Mouse (Mus musculus) ES-E14 (cell line): Measurements from ENCODE around the gene Tekt5. TPM values are rescaled to one million over a fixed set of nuclear protein-coding genes. Genes with fewer than 3 reads are reported as not detected.

Experiments
- DNase-seq: peaks from one replicate; pipeline ENCODE4 v3.0.0-alpha.2; 2013; ENCODE audit warnings: low read depth, low spot score
- H3K27ac ChIP-seq: 2 replicates; pipeline ENCODE4 v1.5.1; 2012; ENCODE audit warnings: low read depth, mild to moderate bottlenecking, low read length, moderate library complexity, mixed read lengths; ENCODE audit not compliant: poor library complexity, insufficient read depth, severe bottlenecking
- H3K36me3 ChIP-seq: 2 replicates; pipeline ENCODE4 v1.6.1; 2012; ENCODE audit warnings: mild to moderate bottlenecking, low read length, moderate library complexity, mixed read lengths; ENCODE audit not compliant: control insufficient read depth, poor library complexity, insufficient read depth, severe bottlenecking
- H3K4me1 ChIP-seq, 2 experiments: fragments of 150-350 bp in 1 of 2; sonication (generic) in 1 of 2; 2 replicates each; pipeline ENCODE4 v1.6.1; 2012; ENCODE audit warnings: low read length in 2 of 2, mild to moderate bottlenecking in 1 of 2, mixed read lengths in 1 of 2; ENCODE audit not compliant: control insufficient read depth in 2 of 2, insufficient read depth in 2 of 2, poor library complexity in 1 of 2
- H3K4me3 ChIP-seq, 2 experiments: fragments of 150-350 bp in 1 of 2; sonication (generic) in 1 of 2; 2 replicates each; pipeline ENCODE4 v1.5.1; 2012; ENCODE audit warnings: low read length in 2 of 2, low read depth in 1 of 2, mild to moderate bottlenecking in 1 of 2, mixed read lengths in 1 of 2; ENCODE audit not compliant: insufficient read depth in 1 of 2, poor library complexity in 1 of 2, severe bottlenecking in 1 of 2
- H3K9ac ChIP-seq: 2 replicates; pipeline ENCODE4 v1.6.1; 2012; ENCODE audit warnings: low read depth, mild to moderate bottlenecking, low read length, mixed read lengths; ENCODE audit not compliant: poor library complexity, insufficient read depth, severe bottlenecking
- H3K9me3 ChIP-seq: fragments of 150-350 bp; sonication (generic); 2 replicates; pipeline ENCODE4 v1.6.1; 2012; ENCODE audit warnings: low read depth, mild to moderate bottlenecking, low read length; ENCODE audit not compliant: control insufficient read depth, insufficient read depth
- CHD2 ChIP-seq: IDR thresholded peaks from 2 replicates; pipeline ENCODE4 v1.6.1; 2014; ENCODE audit warnings: mild to moderate bottlenecking, low read depth, low read length, inconsistent platforms
- HCFC1 ChIP-seq: IDR thresholded peaks from 2 replicates; pipeline ENCODE4 v1.6.1; 2012; ENCODE audit warnings: low read length, inconsistent platforms, borderline replicate concordance; ENCODE audit not compliant: insufficient read depth
- MAFK ChIP-seq: IDR thresholded peaks from 2 replicates; pipeline ENCODE4 v1.6.1; 2014; ENCODE audit warnings: mild to moderate bottlenecking, low read depth, low read length, inconsistent platforms; ENCODE audit not compliant: insufficient read depth
- ZC3H11A ChIP-seq: IDR thresholded peaks from 2 replicates; pipeline ENCODE4 v1.6.1; 2012; ENCODE audit warnings: low read depth, mild to moderate bottlenecking, inconsistent platforms, low read length, borderline replicate concordance
- ZNF384 ChIP-seq: IDR thresholded peaks from 2 replicates; pipeline ENCODE4 v1.6.1; 2012; ENCODE audit warnings: low read depth, low read length, inconsistent platforms
- in situ Hi-C, 2 experiments: fragments of 600-800 bp; cut with MboI; formaldehyde crosslinking; loops; one replicate each; pipeline ENCODE4 v1.15.1; 2025; ENCODE audit warnings: low sequenced_read_pairs in 2 of 2, inconsistent platforms in 1 of 2; ENCODE audit not compliant: unreplicated experiment in 2 of 2
- total RNA-seq: library from RNA; depleted of rRNA; stranded (reverse); fragments of 300-350 nt; gene quantifications from 2 replicates; pipeline ENCODE4 v1.2.3, GENCODE M21; 2012

The Tekt5 gene
- total RNA-seq, 1 experiment: 0.22 TPM

- TF ChIP-seq ZNF384 (no peak), HCFC1 (no peak), ZC3H11A (no peak), MAFK (no peak), CHD2 (no peak)
- Histone ChIP-seq H3K4me1 (peaks cover 2 to 5% of the 10 kb centered on the region in 2 experiments; a peak in 1 of 4 replicates), H3K4me3 (peak overlapping the region in 1 of 2 experiments; percentile 58; a peak in 2 of 4 replicates), H3K36me3 (no peaks in the 10 kb centered on the region), H3K9me3 (no peaks in the 10 kb centered on the region), H3K27ac (no peak overlapping the region), H3K9ac (no peak overlapping the region)
- peak; percentile 72 for DNase-seq
- in situ Hi-C loops: no loop called here
Measured at GRCm38 (mm10) chr16:10316493-10317196, 78.6 kb downstream of the Tekt5 start.

- Histone ChIP-seq H3K27ac (no peak within 1 kb of the TSS), H3K4me3 (peak within 1 kb of the TSS; percentile 58 to 77), H3K9me3 (no peaks in the 10 kb centered on the region), H3K9ac (peak within 1 kb of the TSS; percentile 21; the same call in 1 of the 2 replicates), H3K4me1 (peaks cover 2 to 5% of the 10 kb centered on the region in 2 experiments; a peak in 1 of 4 replicates), H3K36me3 (no peaks in the 10 kb centered on the region)
- in situ Hi-C loops: no loop called here
- no peak for TF ChIP-seq CHD2
- no peak for DNase-seq
Measured at GRCm38 (mm10) chr16:10313646-10314088, 81.6 kb downstream of the Tekt5 start, which contains the start of gene Emp2. Emp2 (minus strand) TSS chr16:10313968.

DNA sequence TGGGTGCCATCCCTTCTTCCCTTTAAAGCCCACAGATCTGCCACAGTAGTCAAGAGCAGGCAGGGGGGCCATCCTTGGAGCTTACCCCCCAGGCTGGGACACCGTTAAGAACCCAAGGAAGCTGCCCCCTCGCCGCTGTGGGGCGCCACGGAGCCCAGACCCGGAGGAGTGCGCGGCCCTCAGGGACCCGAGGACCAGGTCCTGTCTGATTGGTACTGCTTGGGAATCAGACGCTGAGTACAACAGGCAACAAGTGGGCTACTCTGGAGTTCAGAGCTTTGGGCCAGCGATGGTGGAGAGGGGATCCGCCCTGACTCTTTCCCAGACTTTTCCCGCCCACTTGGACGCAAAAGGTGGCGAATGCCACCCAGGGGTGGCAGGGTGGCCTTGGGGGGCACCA, 82.1 kb downstream of the Tekt5 start:
- TF ChIP-seq MAFK: no peak
- TF ChIP-seq CHD2: no peak
- TF ChIP-seq HCFC1: no peak
- no peak for TF ChIP-seq ZC3H11A
- no peak for TF ChIP-seq ZNF384
- in situ Hi-C loops: no loop called here
- Histone ChIP-seq H3K9ac (peak overlapping the region; percentile 21; the same call in 1 of the 2 replicates), H3K4me3 (peak overlapping the region; percentile 58 to 77), H3K9me3 (no peaks in the 10 kb centered on the region), H3K36me3 (no peaks in the 10 kb centered on the region), H3K27ac (no peak overlapping the region), H3K4me1 (peaks cover 2 to 5% of the 10 kb centered on the region in 2 experiments; a peak in 1 of 4 replicates)
- DNase-seq: no peak

DNA sequence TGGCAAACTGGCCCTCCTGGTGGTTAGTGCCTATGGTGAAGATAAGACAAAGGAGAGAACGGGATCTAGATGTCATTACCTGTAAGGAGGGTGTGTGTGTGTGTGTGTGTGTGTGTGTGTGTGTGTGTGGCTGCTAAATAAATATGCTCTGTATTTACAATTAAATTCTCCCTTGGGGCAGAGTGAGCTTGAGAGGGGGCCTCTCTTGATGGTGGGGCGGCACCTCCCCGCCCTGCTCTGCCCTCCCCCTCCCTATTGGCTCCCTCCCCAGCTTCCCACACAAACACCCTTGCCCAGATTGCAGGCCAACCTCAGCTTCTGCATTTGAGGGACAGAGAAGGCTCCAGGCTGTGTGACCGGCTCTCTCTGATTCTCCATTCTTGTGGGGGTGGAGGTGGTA, 83.3 kb downstream of the Tekt5 start:
- H3K9ac ChIP-seq: no peak overlapping the region
- in situ Hi-C loops: no loop called here
- TF ChIP-seq ZNF384 (no peak), ZC3H11A (no peak), HCFC1 (no peak), CHD2 (no peak), MAFK (no peak)
- no peak overlapping the region for H3K4me3 ChIP-seq
- no peaks in the 10 kb centered on the region for H3K9me3 ChIP-seq
- no peaks in the 10 kb centered on the region for H3K4me1 ChIP-seq
- no peaks in the 10 kb centered on the region for H3K36me3 ChIP-seq
- H3K27ac ChIP-seq: no peak overlapping the region
- DNase-seq: no peak

DNA sequence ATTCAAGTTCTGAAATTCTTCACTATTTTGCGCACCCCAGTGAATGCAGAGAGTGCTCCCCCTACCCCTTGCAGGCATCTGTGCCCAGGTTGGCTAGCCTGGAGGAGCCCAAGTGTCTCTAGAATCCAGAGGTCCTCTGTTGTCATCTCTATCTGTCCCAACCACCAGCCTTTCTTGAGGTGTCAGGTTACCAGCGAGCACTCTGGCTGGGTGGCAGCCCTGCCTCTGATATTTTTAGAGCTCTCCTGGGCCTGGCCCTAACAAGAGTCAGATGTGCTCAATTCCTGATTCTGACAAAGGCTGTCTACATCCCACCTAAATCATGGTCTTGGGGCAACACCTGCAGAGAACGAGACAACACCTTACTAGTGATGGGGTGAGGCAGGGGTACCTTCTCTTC, 84.2 kb downstream of the Tekt5 start:
- no peak overlapping the region for H3K9ac ChIP-seq
- TF ChIP-seq ZNF384 (no peak), MAFK (no peak), ZC3H11A (no peak), CHD2 (no peak), HCFC1 (no peak)
- in situ Hi-C loops: no loop called here
- no peaks in the 10 kb centered on the region for H3K9me3 ChIP-seq
- H3K4me1 ChIP-seq: no peaks in the 10 kb centered on the region
- H3K27ac ChIP-seq: no peak overlapping the region
- H3K36me3 ChIP-seq: no peaks in the 10 kb centered on the region
- DNase-seq: no peak
- no peak overlapping the region for H3K4me3 ChIP-seq
